Mouse (Mus musculus) lung, postnatal 10 days (tissue): ENCODE data around the gene Gm20425.
A peak's percentile ranks its signal among the peaks of the same experiment; 100 is the strongest.

Source experiments
- DNase-seq: peaks from one replicate; pipeline ENCODE4 v3.0.0; 2021

The Gm20425 gene

GRCm38 (mm10) chr9:103230151-103230951 is at the start of gene Gm20425, which contains the start of gene Trf:
Gene Gm20425, minus strand, starts transcription at chr9:103230307.
Gene Trf, minus strand, starts transcription at chr9:103230444.
- DNase-seq, result peak; percentile 82

DNA sequence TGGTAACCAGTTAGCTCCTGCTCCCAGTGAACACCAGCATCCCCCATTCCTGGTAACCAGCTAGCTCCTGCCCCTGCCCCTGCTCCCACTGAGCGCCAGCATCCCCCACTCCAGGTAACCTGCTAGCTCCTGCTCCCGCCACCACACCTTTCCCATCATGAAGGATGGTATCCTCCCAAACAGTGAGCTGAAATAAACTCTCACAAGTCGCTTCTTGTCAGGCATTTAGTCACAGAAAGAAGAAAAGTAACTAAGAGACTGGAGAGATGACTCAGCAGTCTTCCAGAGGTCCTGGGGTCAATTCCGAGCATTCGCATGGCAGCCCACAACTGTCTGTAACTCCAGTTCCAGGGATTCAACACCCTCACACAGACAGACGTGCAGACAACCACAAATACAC is 46.8 kb upstream of the Gm20425 start:
- no peak for DNase-seq

GRCm38 (mm10) chr9:103275676-103276075 is 45.6 kb upstream of the Gm20425 start:
- no peak for DNase-seq

- no peak for DNase-seq
Measured at GRCm38 (mm10) chr9:103274819-103275218, 44.7 kb upstream of the Gm20425 start.

GRCm38 (mm10) chr9:103271104-103271503 is 41.0 kb upstream of the Gm20425 start:
- DNase-seq, result no peak

DNA sequence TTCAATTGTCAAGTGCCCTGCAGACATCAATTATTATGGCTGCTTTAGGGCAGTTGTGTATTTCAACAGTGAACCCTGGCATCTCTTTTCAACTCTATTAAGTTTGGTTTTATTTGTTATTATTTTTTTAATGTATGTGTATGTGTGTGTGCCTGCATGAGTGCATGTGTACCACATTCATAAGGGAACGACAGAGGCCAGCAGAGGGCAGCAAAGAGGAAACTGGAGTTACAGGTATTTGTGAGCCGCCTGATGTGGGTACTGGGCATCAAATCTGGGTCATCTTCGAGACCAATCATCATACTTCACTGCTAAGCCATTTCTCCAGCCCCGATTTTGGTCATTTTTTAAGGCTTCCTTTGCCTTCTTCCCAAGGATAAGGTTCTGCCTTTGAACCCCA is 35.7 kb upstream of the Gm20425 start:
- no peak for DNase-seq

DNA sequence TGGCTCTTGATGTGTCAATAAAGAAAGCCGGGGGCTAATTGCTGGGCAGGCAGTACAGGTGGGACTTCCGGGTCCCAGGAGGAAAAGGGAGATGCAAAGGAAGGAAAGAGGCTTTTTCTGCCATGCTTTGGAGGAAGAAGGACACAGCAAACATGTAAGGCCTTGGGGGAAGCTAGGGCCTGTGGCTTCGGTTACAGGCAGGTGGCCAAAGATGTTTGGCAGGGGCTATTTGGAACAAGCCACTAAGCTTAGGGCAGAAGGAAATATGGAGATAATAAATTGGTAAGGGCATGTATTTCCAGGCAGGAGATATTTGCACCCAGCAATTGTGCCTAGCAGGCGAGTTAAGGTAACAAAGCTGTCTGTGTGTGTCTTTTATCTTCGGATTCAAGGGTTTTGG is 22.8 kb upstream of the Gm20425 start:
- DNase-seq, result no peak

DNA sequence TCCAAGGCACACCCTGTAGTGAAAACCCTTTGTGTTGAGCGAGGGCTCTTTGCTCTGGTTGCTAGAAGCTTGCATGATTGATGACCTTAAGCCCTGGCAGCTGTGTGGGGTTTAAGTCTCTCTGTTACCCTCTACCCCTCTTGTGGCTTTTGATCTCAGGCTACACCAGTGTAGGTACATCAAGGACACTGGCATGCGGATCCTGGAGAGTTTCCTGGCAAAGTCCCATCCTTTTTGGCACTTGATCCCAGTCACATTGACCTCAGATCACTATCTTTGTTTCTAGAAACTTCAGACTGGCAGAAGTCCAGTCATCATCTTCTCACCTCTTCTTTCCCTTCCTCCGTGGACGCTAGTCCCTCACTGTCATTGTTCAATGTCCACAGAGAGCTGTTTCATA is 18.5 kb upstream of the Gm20425 start:
- no peak for DNase-seq

DNA sequence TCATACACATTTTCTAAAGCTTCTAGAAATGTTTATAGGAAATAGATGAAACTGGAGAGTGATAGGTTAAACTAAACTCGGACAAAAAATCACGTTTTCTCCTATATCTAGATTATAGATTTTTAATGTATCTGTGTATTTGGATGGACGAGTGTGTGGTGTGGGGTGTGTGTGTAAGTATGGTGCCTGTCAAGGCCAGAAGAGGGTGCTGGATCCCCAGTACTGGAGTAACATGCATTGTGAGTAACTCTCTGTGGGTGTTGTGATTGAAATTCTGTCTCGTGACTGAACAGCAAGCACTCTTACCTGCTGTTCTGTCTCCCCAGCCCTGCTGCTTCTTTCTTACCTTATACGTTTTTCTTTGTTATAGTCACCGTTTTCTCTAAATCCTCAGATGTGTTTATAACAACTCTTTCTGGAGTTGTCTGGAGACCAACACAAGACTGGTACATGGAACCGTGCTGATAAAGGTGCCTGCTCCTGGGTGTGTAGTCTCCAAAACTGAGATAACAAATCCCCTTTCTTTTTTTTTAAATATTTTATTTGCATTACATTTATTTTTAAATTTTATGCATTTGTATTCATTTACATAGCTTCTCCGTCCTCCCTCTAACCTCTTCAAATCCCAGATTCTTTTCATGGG is 16.5 kb upstream of the Gm20425 start:
- DNase-seq, result no peak

DNA sequence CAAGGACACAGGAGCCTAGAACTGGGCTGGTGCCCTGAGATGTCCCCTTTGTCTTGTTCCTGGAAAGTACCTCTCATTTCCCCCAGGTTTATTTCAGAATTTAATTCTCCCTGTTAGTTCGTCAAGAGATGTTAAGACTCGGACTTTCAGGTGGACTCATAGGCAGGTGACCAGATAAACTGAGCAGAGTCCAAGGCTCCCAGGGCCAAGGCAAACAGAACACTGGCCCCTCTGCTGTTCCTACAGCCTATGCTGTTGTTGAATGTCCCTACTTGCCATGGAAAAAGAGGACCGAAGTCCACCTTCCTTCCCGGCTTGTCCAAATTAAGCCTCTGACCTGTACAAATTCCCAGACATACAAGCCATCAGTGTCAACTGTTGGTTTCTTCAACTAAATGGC is 13.5 kb upstream of the Gm20425 start:
- DNase-seq, result no peak

- no peak for DNase-seq
Measured at GRCm38 (mm10) chr9:103241206-103241605, 11.1 kb upstream of the Gm20425 start.

GRCm38 (mm10) chr9:103239471-103239870 is 9.4 kb upstream of the Gm20425 start:
- no peak for DNase-seq

- peak; percentile 53 for DNase-seq
Measured at GRCm38 (mm10) chr9:103234565-103235165, 4.6 kb upstream of the Gm20425 start.

DNA sequence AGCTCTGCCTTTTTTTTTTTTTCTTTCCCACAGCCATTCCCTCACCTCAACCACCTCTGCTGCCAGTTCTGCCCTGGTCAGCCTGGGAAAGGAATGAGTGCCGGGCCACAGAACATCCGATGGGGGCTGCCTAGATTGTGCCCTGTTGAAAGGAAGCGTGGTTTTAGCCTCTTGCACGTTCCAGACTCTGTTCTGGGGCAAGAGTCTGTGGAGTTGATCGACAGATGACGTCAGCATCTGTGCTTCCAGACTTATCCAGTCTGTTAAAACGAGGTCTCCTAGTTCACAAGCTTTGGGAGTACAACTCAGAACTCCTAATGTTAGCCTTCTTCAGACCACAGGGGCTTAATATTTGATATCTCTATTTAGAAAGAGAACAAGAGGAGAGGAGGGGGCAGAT is 4.0 kb upstream of the Gm20425 start:
- peak; percentile 21 for DNase-seq

DNA sequence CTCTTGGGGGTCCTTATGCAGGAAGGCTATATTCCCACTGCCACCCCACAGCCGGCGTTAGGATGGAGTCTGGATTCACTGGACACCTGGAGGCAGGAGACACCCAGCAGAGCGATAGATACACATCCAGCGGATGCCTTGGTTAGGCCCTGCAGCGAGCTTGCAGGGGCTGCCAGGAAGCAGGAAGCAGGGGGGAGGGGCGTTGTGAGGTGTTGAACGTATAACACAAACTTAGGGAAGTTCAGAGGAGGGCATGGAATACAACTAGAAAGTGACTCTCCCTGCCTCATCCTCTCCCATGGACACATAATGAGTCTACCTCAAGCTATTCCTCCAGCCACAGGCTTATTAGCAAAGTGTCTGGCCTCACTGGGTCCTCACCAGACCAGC is 2.9 kb upstream of the Gm20425 start:
- DNase-seq, result peak; percentile 38

DNA sequence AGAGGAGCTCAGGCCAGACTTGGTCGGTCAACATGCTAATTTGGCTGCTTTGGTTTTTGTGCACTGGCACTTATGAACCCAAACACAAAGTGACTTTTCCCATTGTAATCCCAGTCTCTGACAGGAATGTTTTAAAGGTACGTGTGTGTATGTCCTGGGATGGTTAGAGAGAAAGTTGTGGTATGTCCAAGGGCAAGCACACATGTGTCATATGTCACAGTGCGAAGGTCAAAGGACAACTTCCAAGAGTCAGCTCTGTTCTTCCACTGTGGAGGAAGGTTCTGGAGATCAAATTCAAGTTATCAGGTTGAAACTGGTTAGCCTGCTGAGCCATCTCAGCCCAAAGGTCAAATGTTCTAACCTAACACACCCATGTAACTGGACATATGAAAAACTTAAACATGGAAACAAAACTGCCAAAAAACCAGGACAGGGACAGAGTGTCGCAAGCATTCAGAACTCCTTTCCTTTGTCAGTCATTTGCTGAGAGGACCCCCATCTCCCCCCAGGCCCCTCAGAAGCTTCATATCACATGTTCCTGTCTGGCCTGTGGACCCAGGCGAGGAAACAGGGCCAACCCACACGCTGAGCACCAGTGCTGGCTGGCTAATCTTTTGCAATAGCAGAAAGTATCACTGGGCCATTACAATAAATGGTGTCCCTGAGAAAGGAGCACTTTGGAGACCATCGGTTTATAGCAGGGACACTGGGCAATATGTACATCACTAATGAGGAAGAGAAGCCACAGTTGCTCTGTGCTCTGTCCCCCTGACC is 2.3 kb upstream of the Gm20425 start:
- DNase-seq, result no peak

GRCm38 (mm10) chr9:103229037-103229867 is 855 bp downstream of the Gm20425 start:
- no peak for DNase-seq

GRCm38 (mm10) chr9:103228370-103229003 is 1.6 kb downstream of the Gm20425 start:
- no peak for DNase-seq

DNA sequence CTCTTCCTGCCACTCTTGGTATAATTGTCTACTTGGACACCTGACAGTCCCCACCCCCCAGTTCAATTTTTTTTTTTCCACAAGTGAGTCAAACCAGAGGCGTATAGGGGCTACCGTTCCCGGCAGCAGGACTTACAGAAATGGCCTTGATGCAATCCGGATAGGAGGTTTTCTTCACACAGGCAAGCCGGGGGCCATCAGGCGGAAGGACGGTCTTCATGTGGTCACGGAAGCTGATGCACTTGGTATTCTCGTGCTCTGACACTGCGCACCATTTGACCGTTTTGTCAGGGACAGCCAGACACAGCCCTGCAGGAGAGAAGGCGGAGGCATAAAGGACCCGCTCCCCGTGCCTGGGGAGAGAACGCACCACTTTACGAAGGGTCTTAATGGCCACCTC is 2.3 kb downstream of the Gm20425 start:
- DNase-seq, result no peak

DNA sequence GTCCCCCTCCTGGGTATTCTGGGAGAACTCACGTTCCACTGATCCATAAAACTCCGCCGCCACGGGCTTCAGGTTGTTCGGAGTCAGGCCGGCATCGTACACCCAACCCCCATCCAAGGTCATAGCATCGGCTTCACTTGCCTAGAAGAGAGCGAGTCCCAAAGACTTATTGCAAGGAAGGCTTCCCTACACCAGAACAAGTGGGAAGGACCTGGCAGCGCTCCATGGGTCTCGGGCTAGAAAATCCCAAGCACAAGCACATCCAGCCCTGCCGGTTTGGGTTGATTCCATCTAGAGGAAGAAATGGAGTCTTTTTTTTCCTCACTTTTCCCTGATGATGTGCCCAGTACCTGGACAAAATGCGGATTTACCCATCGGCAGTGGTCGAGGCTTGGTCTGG is 3.3 kb downstream of the Gm20425 start:
- peak; percentile 60 for DNase-seq

DNA sequence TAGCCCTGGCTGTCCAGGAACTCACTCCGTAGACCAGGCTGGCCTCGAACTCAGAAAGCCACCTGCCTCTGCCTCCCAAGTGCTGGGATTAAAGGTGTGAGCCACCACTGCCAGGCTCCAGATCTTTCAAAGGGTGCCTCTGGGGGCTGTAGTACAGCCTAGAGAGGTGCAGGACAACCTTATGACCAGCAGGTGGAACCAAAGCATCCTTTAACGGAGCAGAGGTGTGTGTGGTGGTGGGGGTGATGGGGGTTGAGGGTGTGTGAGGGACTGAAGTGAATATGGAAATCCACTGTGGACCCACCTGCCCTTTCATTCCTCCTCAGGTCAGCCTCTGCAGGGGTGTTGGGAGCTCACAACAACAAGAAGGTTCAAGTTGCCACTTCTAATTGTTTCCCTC is 4.6 kb downstream of the Gm20425 start:
- DNase-seq, result peak; percentile 57

DNA sequence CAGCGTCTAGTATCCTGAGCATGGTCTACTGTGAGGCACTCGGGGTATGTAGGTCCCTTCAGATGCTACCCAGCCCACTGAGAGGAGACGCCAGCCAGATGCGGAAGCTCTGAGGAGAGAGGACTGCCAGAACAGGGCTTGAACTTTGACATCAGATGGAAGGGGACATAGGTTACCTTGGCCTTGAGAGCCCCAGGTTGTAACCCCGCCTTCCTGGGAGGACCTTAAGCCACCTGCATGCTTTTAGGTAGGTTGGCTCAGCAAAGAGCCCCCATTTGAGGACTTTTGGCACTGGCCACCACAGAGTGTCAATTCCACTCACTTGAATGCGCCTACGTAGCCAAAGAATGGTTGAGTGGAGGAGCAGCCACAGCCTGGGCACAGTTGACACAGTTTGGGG is 5.4 kb downstream of the Gm20425 start:
- no peak for DNase-seq
